Mouse (Mus musculus) stomach, embryonic 14.5 days (tissue): ENCODE measurements around the gene Zbtb8a. TPM values are rescaled to one million over a fixed set of nuclear protein-coding genes. Genes with fewer than 3 reads are reported as not detected.

Source experiments
- ATAC-seq: fragments of 200-750 bp; cut with Nextera tagmentation; 2 replicates; pipeline ENCODE4 v1.8.0; 2017; ENCODE audit warnings: low read depth, moderate TSS enrichment; ENCODE audit not compliant: insufficient number of reproducible peaks, insufficient read depth, low FRiP score
- H3K27ac ChIP-seq: fragments of 300-500 bp; sonication (generic); 2 replicates; pipeline ENCODE4 v1.5.1; 2014; ENCODE audit warnings: mild to moderate bottlenecking, low read length, moderate library complexity, mixed read lengths
- H3K27me3 ChIP-seq: fragments of 300-500 bp; sonication (generic); 2 replicates; pipeline ENCODE4 v1.6.1; 2014; ENCODE audit warnings: low read length, control low read depth, mixed read lengths; ENCODE audit not compliant: control insufficient read depth, insufficient read depth
- H3K36me3 ChIP-seq: fragments of 300-500 bp; sonication (generic); 2 replicates; pipeline ENCODE4 v1.6.1; 2014; ENCODE audit warnings: mild to moderate bottlenecking, control low read depth, low read length, moderate library complexity, mixed read lengths; ENCODE audit not compliant: control insufficient read depth, insufficient read depth
- H3K4me1 ChIP-seq: fragments of 300-500 bp; sonication (generic); 2 replicates; pipeline ENCODE4 v1.6.1; 2014; ENCODE audit warnings: low read length, control low read depth, mixed read lengths; ENCODE audit not compliant: control insufficient read depth, insufficient read depth
- H3K4me2 ChIP-seq: fragments of 300-500 bp; sonication (generic); replicated peaks from 2 replicates; pipeline ENCODE4 v1.6.1; 2014; ENCODE audit warnings: low read depth, low read length, control low read depth
- H3K4me3 ChIP-seq: fragments of 300-500 bp; sonication (generic); 2 replicates; pipeline ENCODE4 v1.5.1; 2014; ENCODE audit warnings: low read depth, low read length, control low read depth
- H3K9ac ChIP-seq: fragments of 300-500 bp; sonication (generic); replicated peaks from 2 replicates; pipeline ENCODE4 v1.6.1; 2014; ENCODE audit warnings: low read depth, mild to moderate bottlenecking, control low read depth, low read length, moderate library complexity, mixed read lengths
- H3K9me3 ChIP-seq: fragments of 300-500 bp; sonication (generic); 2 replicates; pipeline ENCODE4 v1.6.1; 2016; ENCODE audit warnings: low read depth, low read length, control low read depth; ENCODE audit not compliant: control insufficient read depth
- WGBS: fragments of 180-500 bp; shearing (Covaris S2); extraction: QIAGEN DNeasy Blood & Tissue Kit; methylation state at CpG from one replicate; pipeline ENCODE4 v1.1.7; 2014; 5-methylcytosine and 5-hydroxymethylcytosine counted together
- polyA plus RNA-seq: library from polyadenylated mRNA; unstranded; fragments of >200 nt; fragmentation: Nextera tagmentation; extraction: Ambion mirVana; gene quantifications from 2 replicates; pipeline ENCODE4 v1.2.1, GENCODE M21; 2014

The Zbtb8a gene
- polyA plus RNA-seq, 1 experiment from 2014 or later, result 14.1 TPM

GRCm38 (mm10) chr4:129383586-129383985 lies 5.7 kb upstream of the Zbtb8a start:
- Histone ChIP-seq H3K4me2 (no peak overlapping the region), H3K4me1 (peaks cover 4% of the 10 kb centered on the region; the same call in 1 of the 2 replicates), H3K4me3 (no peak overlapping the region), H3K27me3 (no peaks in the 10 kb centered on the region), H3K9me3 (no peaks in the 10 kb centered on the region), H3K27ac (no peak overlapping the region), H3K9ac (no peak overlapping the region), H3K36me3 (no peaks in the 10 kb centered on the region)
- WGBS, result 93% methylated on average over 3 of the region's 3 CpGs
- no peak for ATAC-seq

DNA sequence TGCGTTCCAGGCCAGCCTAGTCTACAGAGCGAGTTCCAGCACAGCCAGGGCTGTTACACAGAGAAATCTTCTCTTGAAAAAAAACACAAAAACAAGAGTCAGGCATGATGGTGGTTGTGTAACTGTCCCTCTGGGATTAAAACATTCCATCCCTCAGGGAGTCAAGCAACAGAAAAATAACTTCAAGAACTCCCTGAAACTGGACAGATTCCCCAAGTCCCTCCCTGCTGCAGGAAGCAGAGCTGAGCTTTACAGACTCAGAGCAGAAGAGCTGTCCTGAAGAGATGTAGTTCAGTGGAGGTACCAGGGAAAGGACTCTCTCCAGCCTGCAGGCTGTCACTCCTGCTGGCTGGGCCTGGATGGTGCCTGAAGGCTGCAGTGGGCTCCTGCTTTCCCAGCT lies 4.6 kb upstream of the Zbtb8a start:
- ATAC-seq, result no peak
- H3K9ac ChIP-seq, result no peak overlapping the region
- H3K4me2 ChIP-seq, result no peak overlapping the region
- H3K27me3 ChIP-seq, result no peaks in the 10 kb centered on the region
- H3K27ac ChIP-seq, result no peak overlapping the region
- no peak overlapping the region for H3K4me3 ChIP-seq
- WGBS, result 93% methylated on average over 2 of the region's 2 CpGs
- H3K4me1 ChIP-seq, result peaks cover 4% of the 10 kb centered on the region; the same call in 1 of the 2 replicates
- H3K36me3 ChIP-seq, result no peaks in the 10 kb centered on the region
- no peaks in the 10 kb centered on the region for H3K9me3 ChIP-seq

- no peaks in the 10 kb centered on the region for H3K27me3 ChIP-seq
- H3K27ac ChIP-seq, result no peak overlapping the region
- H3K36me3 ChIP-seq, result no peaks in the 10 kb centered on the region
- ATAC-seq, result no peak
- 88% methylated on average over 9 of the region's 9 CpGs for WGBS
- no peak overlapping the region for H3K9ac ChIP-seq
- no peak overlapping the region for H3K4me3 ChIP-seq
- H3K4me2 ChIP-seq, result no peak overlapping the region
- peaks cover 4% of the 10 kb centered on the region; the same call in 1 of the 2 replicates for H3K4me1 ChIP-seq
- H3K9me3 ChIP-seq, result no peaks in the 10 kb centered on the region
Observed at GRCm38 (mm10) chr4:129382029-129382428, 4.1 kb upstream of the Zbtb8a start.

DNA sequence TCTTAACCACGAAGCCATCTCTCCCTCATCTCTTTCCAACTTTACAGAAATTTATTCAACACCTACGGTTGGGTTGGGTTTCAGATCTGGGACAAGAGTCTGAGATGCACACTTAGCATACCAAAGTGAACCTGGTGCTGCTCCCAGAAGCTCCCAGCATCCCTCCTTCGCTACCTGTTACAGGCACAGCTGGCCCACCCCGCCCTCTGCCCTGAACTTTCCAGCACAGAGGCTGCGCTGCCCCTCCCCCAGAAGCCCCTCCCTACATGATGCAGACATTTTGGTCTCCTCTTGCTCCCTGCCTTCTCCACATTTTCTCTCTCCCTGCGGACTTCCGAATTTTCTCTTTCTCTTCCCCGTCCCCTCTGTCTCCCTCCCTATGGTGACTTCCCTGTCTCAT lies 3.2 kb upstream of the Zbtb8a start:
- H3K36me3 ChIP-seq, result no peaks in the 10 kb centered on the region
- H3K9me3 ChIP-seq, result no peaks in the 10 kb centered on the region
- H3K4me1 ChIP-seq, result peaks cover 4% of the 10 kb centered on the region; the same call in 1 of the 2 replicates
- H3K4me3 ChIP-seq, result no peak overlapping the region
- 74% methylated on average over 8 of the region's 8 CpGs for WGBS
- no peak for ATAC-seq
- no peaks in the 10 kb centered on the region for H3K27me3 ChIP-seq
- H3K27ac ChIP-seq, result no peak overlapping the region
- no peak overlapping the region for H3K9ac ChIP-seq
- no peak overlapping the region for H3K4me2 ChIP-seq

- no peak overlapping the region for H3K4me2 ChIP-seq
- peaks cover 4% of the 10 kb centered on the region; the same call in 1 of the 2 replicates for H3K4me1 ChIP-seq
- no peak overlapping the region for H3K4me3 ChIP-seq
- H3K27ac ChIP-seq, result no peak overlapping the region
- no peaks in the 10 kb centered on the region for H3K27me3 ChIP-seq
- no peak overlapping the region for H3K9ac ChIP-seq
- no peaks in the 10 kb centered on the region for H3K36me3 ChIP-seq
- no peak for ATAC-seq
- 85% methylated on average over 3 of the region's 3 CpGs for WGBS
- no peaks in the 10 kb centered on the region for H3K9me3 ChIP-seq
Observed at GRCm38 (mm10) chr4:129379805-129380204, 1.9 kb upstream of the Zbtb8a start.

DNA sequence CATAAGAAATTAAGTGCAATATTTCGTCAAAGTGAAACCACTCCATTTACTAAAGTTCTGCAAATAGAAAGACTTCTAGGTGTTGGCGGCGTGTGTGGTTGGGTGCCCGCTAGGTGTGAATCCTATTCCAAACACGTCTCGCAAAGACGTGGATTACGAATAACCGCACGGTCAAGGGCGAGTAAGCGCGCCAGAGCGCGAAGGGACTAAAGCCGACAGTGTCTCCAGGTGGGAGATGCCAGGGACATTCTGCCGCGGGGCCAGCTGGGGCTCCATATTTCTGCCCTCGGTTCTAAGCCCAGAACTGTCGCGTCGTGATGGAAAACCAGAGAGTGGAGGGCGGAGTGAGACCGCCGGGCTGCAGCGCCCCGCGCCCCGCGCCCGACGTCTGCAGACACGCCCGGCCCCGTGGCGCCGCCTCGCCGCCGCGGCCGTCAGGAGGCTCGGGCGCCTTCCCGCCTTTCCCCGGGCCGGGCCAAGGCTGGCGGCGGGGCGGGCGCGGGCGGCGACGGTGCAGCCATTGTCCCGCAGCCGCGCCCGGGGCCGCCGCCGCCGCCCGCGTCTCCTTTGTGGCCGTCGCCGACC lies 863 bp downstream of the Zbtb8a start:
- WGBS, result under 1% methylated on average over 40 of the region's 68 CpGs
- peak overlapping the region; percentile 56 for H3K4me2 ChIP-seq

GRCm38 (mm10) chr4:129375821-129376220 lies 2.1 kb downstream of the Zbtb8a start:
- 73% methylated on average over 5 of the region's 5 CpGs for WGBS
- no peak overlapping the region for H3K27ac ChIP-seq
- ATAC-seq, result no peak
- no peak overlapping the region for H3K4me3 ChIP-seq
- peak overlapping the region; percentile 56; the same call in 1 of the 2 replicates for H3K4me2 ChIP-seq
- H3K9ac ChIP-seq, result no peak overlapping the region
- no peaks in the 10 kb centered on the region; the same call in 1 of the 2 replicates for H3K36me3 ChIP-seq
- no peaks in the 10 kb centered on the region for H3K4me1 ChIP-seq
- no peaks in the 10 kb centered on the region for H3K9me3 ChIP-seq
- no peaks in the 10 kb centered on the region for H3K27me3 ChIP-seq

More for the DNA sequence above, 863 bp downstream of the Zbtb8a start:
- H3K4me3 ChIP-seq, result peak overlapping the region; percentile 47
- peak overlapping the region; percentile 95 for H3K9ac ChIP-seq
- H3K4me1 ChIP-seq, result no peaks in the 10 kb centered on the region
- no peaks in the 10 kb centered on the region for H3K27me3 ChIP-seq
- peak overlapping the region; percentile 82 for H3K27ac ChIP-seq
- peak; percentile 81 for ATAC-seq
- H3K9me3 ChIP-seq, result no peaks in the 10 kb centered on the region
- no peaks in the 10 kb centered on the region for H3K36me3 ChIP-seq

- Histone ChIP-seq H3K36me3 (no peaks in the 10 kb centered on the region; the same call in 1 of the 2 replicates), H3K4me1 (no peaks in the 10 kb centered on the region), H3K27ac (no peak overlapping the region), H3K27me3 (no peaks in the 10 kb centered on the region), H3K9ac (no peak overlapping the region), H3K4me2 (no peak overlapping the region), H3K9me3 (no peaks in the 10 kb centered on the region), H3K4me3 (no peak overlapping the region)
- ATAC-seq, result no peak
- WGBS, result 44% methylated on average over 6 of the region's 6 CpGs
Observed at GRCm38 (mm10) chr4:129375000-129375399, 2.9 kb downstream of the Zbtb8a start.
